Mouse (Mus musculus) heart, embryonic 16.5 days (tissue): ENCODE measurements around the gene Itgal. TPM values are rescaled to one million over a fixed set of nuclear protein-coding genes. Genes with fewer than 3 reads are reported as not detected.

ENCODE experiments used
- ATAC-seq: fragments of 200-750 bp; cut with Nextera tagmentation; replicated peaks from 2 replicates; pipeline ENCODE4 v1.8.0; 2017; ENCODE audit warnings: moderate number of reproducible peaks; ENCODE audit not compliant: insufficient read depth, low FRiP score; ENCODE audit errors: extremely low read depth
- H3K27ac ChIP-seq: fragments of 300-500 bp; sonication (generic); 2 replicates; pipeline ENCODE4 v1.5.1; 2014; ENCODE audit warnings: mild to moderate bottlenecking, low read length, control low read depth, moderate library complexity
- H3K27me3 ChIP-seq: fragments of 300-500 bp; sonication (generic); 2 replicates; pipeline ENCODE4 v1.6.1; 2014; ENCODE audit warnings: low read length, mixed read lengths; ENCODE audit not compliant: control insufficient read depth, insufficient read depth
- H3K36me3 ChIP-seq: fragments of 300-500 bp; sonication (generic); 2 replicates; pipeline ENCODE4 v1.6.1; 2014; ENCODE audit not compliant: control insufficient read depth, insufficient read depth
- H3K4me1 ChIP-seq: fragments of 300-500 bp; sonication (generic); 2 replicates; pipeline ENCODE4 v1.6.1; 2014; ENCODE audit warnings: low read length, mixed read lengths; ENCODE audit not compliant: control insufficient read depth, insufficient read depth
- H3K4me2 ChIP-seq: fragments of 300-500 bp; sonication (generic); 2 replicates; pipeline ENCODE4 v1.6.1; 2014; ENCODE audit warnings: low read depth, mild to moderate bottlenecking, control low read depth, low read length
- H3K4me3 ChIP-seq: fragments of 300-500 bp; sonication (generic); 2 replicates; pipeline ENCODE4 v1.5.1; 2014; ENCODE audit warnings: mild to moderate bottlenecking, control low read depth, low read length
- H3K9ac ChIP-seq: fragments of 300-500 bp; sonication (generic); 2 replicates; pipeline ENCODE4 v1.6.1; 2014; ENCODE audit warnings: low read length, control low read depth
- H3K9me3 ChIP-seq: fragments of 300-500 bp; sonication (generic); replicated peaks from 2 replicates; pipeline ENCODE4 v1.6.1; 2016; ENCODE audit warnings: low read length; ENCODE audit not compliant: control insufficient read depth
- WGBS: fragments of 180-500 bp; shearing (Covaris S2); extraction: QIAGEN DNeasy Blood & Tissue Kit; methylation state at CpG from one replicate; pipeline ENCODE4 v1.1.7; 2014; 5-methylcytosine and 5-hydroxymethylcytosine counted together
- polyA plus RNA-seq: library from polyadenylated mRNA; unstranded; fragments of >200 nt; fragmentation: Nextera tagmentation; extraction: Ambion mirVana; gene quantifications from 2 replicates; pipeline ENCODE4 v1.2.1, GENCODE M21; 2015

Gene Itgal
- polyA plus RNA-seq, 1 experiment from 2014 or later, result 8.1 TPM

GRCm38 (mm10) chr7:127321106-127321505, 25.0 kb downstream of the Itgal start:
- Histone ChIP-seq H3K9ac (no peak overlapping the region), H3K4me1 (no peaks in the 10 kb centered on the region), H3K9me3 (no peaks in the 10 kb centered on the region), H3K27me3 (no peaks in the 10 kb centered on the region), H3K4me3 (no peak overlapping the region), H3K36me3 (no peaks in the 10 kb centered on the region), H3K27ac (no peak overlapping the region), H3K4me2 (no peak overlapping the region)
- ATAC-seq, result no peak
- 55% methylated on average over 4 of the region's 4 CpGs for WGBS

- WGBS, result 40% methylated on average over 5 of the region's 5 CpGs
- no peak overlapping the region for H3K27ac ChIP-seq
- H3K9ac ChIP-seq, result no peak overlapping the region
- no peaks in the 10 kb centered on the region for H3K9me3 ChIP-seq
- H3K4me2 ChIP-seq, result no peak overlapping the region
- H3K4me1 ChIP-seq, result no peaks in the 10 kb centered on the region
- no peak for ATAC-seq
- H3K36me3 ChIP-seq, result no peaks in the 10 kb centered on the region
- H3K27me3 ChIP-seq, result no peaks in the 10 kb centered on the region
- H3K4me3 ChIP-seq, result no peak overlapping the region
Measured at GRCm38 (mm10) chr7:127322085-127322484, 26.0 kb downstream of the Itgal start.

- Histone ChIP-seq H3K27ac (no peak overlapping the region), H3K4me1 (no peaks in the 10 kb centered on the region), H3K4me2 (no peak overlapping the region), H3K36me3 (no peaks in the 10 kb centered on the region), H3K27me3 (no peaks in the 10 kb centered on the region), H3K4me3 (no peak overlapping the region), H3K9me3 (no peaks in the 10 kb centered on the region), H3K9ac (no peak overlapping the region)
- ATAC-seq, result no peak
- 78% methylated on average over 7 of the region's 7 CpGs for WGBS
Measured at GRCm38 (mm10) chr7:127324944-127325343, 28.9 kb downstream of the Itgal start.

GRCm38 (mm10) chr7:127325550-127325949, 29.5 kb downstream of the Itgal start:
- no peaks in the 10 kb centered on the region for H3K27me3 ChIP-seq
- H3K9ac ChIP-seq, result no peak overlapping the region
- no peak overlapping the region for H3K27ac ChIP-seq
- WGBS, result 79% methylated on average over 8 of the region's 8 CpGs
- no peak overlapping the region for H3K4me2 ChIP-seq
- no peak for ATAC-seq
- no peaks in the 10 kb centered on the region for H3K36me3 ChIP-seq
- no peaks in the 10 kb centered on the region for H3K9me3 ChIP-seq
- no peaks in the 10 kb centered on the region for H3K4me1 ChIP-seq
- H3K4me3 ChIP-seq, result no peak overlapping the region

- Histone ChIP-seq H3K4me3 (no peak overlapping the region), H3K9me3 (no peaks in the 10 kb centered on the region), H3K36me3 (no peaks in the 10 kb centered on the region), H3K27me3 (no peaks in the 10 kb centered on the region), H3K4me1 (no peaks in the 10 kb centered on the region), H3K9ac (no peak overlapping the region), H3K4me2 (no peak overlapping the region), H3K27ac (no peak overlapping the region)
- 72% methylated on average over 2 of the region's 2 CpGs for WGBS
- ATAC-seq, result no peak
Measured at GRCm38 (mm10) chr7:127326685-127327084, 30.6 kb downstream of the Itgal start.

GRCm38 (mm10) chr7:127333240-127333639, 37.2 kb downstream of the Itgal start:
- WGBS, result 77% methylated on average over 6 of the region's 6 CpGs
- Histone ChIP-seq H3K27me3 (no peaks in the 10 kb centered on the region), H3K4me3 (no peak overlapping the region), H3K27ac (no peak overlapping the region), H3K4me2 (no peak overlapping the region), H3K4me1 (0 out of 2 replicates have a peak, but pooled peaks cover 3% of the 10 kb centered on the region), H3K9me3 (no peaks in the 10 kb centered on the region), H3K9ac (no peak overlapping the region), H3K36me3 (no peaks in the 10 kb centered on the region)
- ATAC-seq, result no peak

GRCm38 (mm10) chr7:127335604-127336003, 39.5 kb downstream of the Itgal start:
- Histone ChIP-seq H3K36me3 (no peaks in the 10 kb centered on the region), H3K9me3 (no peaks in the 10 kb centered on the region), H3K9ac (no peak overlapping the region), H3K4me2 (no peak overlapping the region), H3K4me3 (no peak overlapping the region), H3K27ac (no peak overlapping the region), H3K4me1 (0 out of 2 replicates have a peak, but pooled peaks cover 3% of the 10 kb centered on the region), H3K27me3 (no peaks in the 10 kb centered on the region)
- WGBS, result 74% methylated on average over 4 of the region's 4 CpGs
- no peak for ATAC-seq

GRCm38 (mm10) chr7:127337636-127338035, 41.6 kb downstream of the Itgal start:
- no peak for ATAC-seq
- WGBS, result 45% methylated on average over 4 of the region's 4 CpGs
- H3K9me3 ChIP-seq, result no peaks in the 10 kb centered on the region
- no peak overlapping the region for H3K4me3 ChIP-seq
- peaks cover 3% of the 10 kb centered on the region; the same call in 1 of the 2 replicates for H3K36me3 ChIP-seq
- no peak overlapping the region for H3K4me2 ChIP-seq
- H3K27ac ChIP-seq, result no peak overlapping the region
- H3K4me1 ChIP-seq, result peaks cover 7% of the 10 kb centered on the region; the same call in 1 of the 2 replicates
- H3K27me3 ChIP-seq, result no peaks in the 10 kb centered on the region
- H3K9ac ChIP-seq, result no peak overlapping the region

GRCm38 (mm10) chr7:127341356-127341755, 45.3 kb downstream of the Itgal start:
- no peak for ATAC-seq
- WGBS, result 94% methylated on average over 8 of the region's 8 CpGs

More at GRCm38 (mm10) chr7:127341356-127341755, 45.3 kb downstream of the Itgal start:
- no peaks in the 10 kb centered on the region for H3K9me3 ChIP-seq
- H3K4me1 ChIP-seq, result peaks cover 19% of the 10 kb centered on the region
- no peak overlapping the region for H3K4me2 ChIP-seq
- H3K9ac ChIP-seq, result no peak overlapping the region
- H3K4me3 ChIP-seq, result no peak overlapping the region
- no peak overlapping the region for H3K27ac ChIP-seq
- no peaks in the 10 kb centered on the region for H3K27me3 ChIP-seq
- H3K36me3 ChIP-seq, result peaks cover 15% of the 10 kb centered on the region
